Mouse (Mus musculus) ES-E14 (cell line): ENCODE results near the gene Atxn10. TPM values are rescaled to one million over a fixed set of nuclear protein-coding genes. Genes with fewer than 3 reads are reported as not detected.

ENCODE experiments used
- DNase-seq: peaks from one replicate; pipeline ENCODE4 v3.0.0-alpha.2; 2013; ENCODE audit warnings: low read depth, low spot score
- H3K27ac ChIP-seq: 2 replicates; pipeline ENCODE4 v1.5.1; 2012; ENCODE audit warnings: low read depth, mild to moderate bottlenecking, low read length, moderate library complexity, mixed read lengths; ENCODE audit not compliant: poor library complexity, insufficient read depth, severe bottlenecking
- H3K36me3 ChIP-seq: 2 replicates; pipeline ENCODE4 v1.6.1; 2012; ENCODE audit warnings: mild to moderate bottlenecking, low read length, moderate library complexity, mixed read lengths; ENCODE audit not compliant: control insufficient read depth, poor library complexity, insufficient read depth, severe bottlenecking
- H3K4me1 ChIP-seq, 2 experiments: fragments of 150-350 bp in 1 of 2; sonication (generic) in 1 of 2; 2 replicates each; pipeline ENCODE4 v1.6.1; 2012; ENCODE audit warnings: low read length in 2 of 2, mild to moderate bottlenecking in 1 of 2, mixed read lengths in 1 of 2; ENCODE audit not compliant: control insufficient read depth in 2 of 2, insufficient read depth in 2 of 2, poor library complexity in 1 of 2
- H3K4me3 ChIP-seq, 2 experiments: fragments of 150-350 bp in 1 of 2; sonication (generic) in 1 of 2; 2 replicates each; pipeline ENCODE4 v1.5.1; 2012; ENCODE audit warnings: low read length in 2 of 2, low read depth in 1 of 2, mild to moderate bottlenecking in 1 of 2, mixed read lengths in 1 of 2; ENCODE audit not compliant: insufficient read depth in 1 of 2, poor library complexity in 1 of 2, severe bottlenecking in 1 of 2
- H3K9ac ChIP-seq: 2 replicates; pipeline ENCODE4 v1.6.1; 2012; ENCODE audit warnings: low read depth, mild to moderate bottlenecking, low read length, mixed read lengths; ENCODE audit not compliant: poor library complexity, insufficient read depth, severe bottlenecking
- H3K9me3 ChIP-seq: fragments of 150-350 bp; sonication (generic); 2 replicates; pipeline ENCODE4 v1.6.1; 2012; ENCODE audit warnings: low read depth, mild to moderate bottlenecking, low read length; ENCODE audit not compliant: control insufficient read depth, insufficient read depth
- CHD2 ChIP-seq: IDR thresholded peaks from 2 replicates; pipeline ENCODE4 v1.6.1; 2014; ENCODE audit warnings: mild to moderate bottlenecking, low read depth, low read length, inconsistent platforms
- HCFC1 ChIP-seq: IDR thresholded peaks from 2 replicates; pipeline ENCODE4 v1.6.1; 2012; ENCODE audit warnings: low read length, inconsistent platforms, borderline replicate concordance; ENCODE audit not compliant: insufficient read depth
- MAFK ChIP-seq: IDR thresholded peaks from 2 replicates; pipeline ENCODE4 v1.6.1; 2014; ENCODE audit warnings: mild to moderate bottlenecking, low read depth, low read length, inconsistent platforms; ENCODE audit not compliant: insufficient read depth
- ZC3H11A ChIP-seq: IDR thresholded peaks from 2 replicates; pipeline ENCODE4 v1.6.1; 2012; ENCODE audit warnings: low read depth, mild to moderate bottlenecking, inconsistent platforms, low read length, borderline replicate concordance
- ZNF384 ChIP-seq: IDR thresholded peaks from 2 replicates; pipeline ENCODE4 v1.6.1; 2012; ENCODE audit warnings: low read depth, low read length, inconsistent platforms
- in situ Hi-C, 2 experiments: fragments of 600-800 bp; cut with MboI; formaldehyde crosslinking; loops; one replicate each; pipeline ENCODE4 v1.15.1; 2025; ENCODE audit warnings: low sequenced_read_pairs in 2 of 2, inconsistent platforms in 1 of 2; ENCODE audit not compliant: unreplicated experiment in 2 of 2
- total RNA-seq: library from RNA; depleted of rRNA; stranded (reverse); fragments of 300-350 nt; gene quantifications from 2 replicates; pipeline ENCODE4 v1.2.3, GENCODE M21; 2012

The Atxn10 gene
- total RNA-seq, 1 experiment = 195 TPM

GRCm38 (mm10) chr15:85357465-85358225 lies 21.6 kb downstream of the Atxn10 start:
- Histone ChIP-seq H3K4me3 (no peak overlapping the region), H3K9me3 (no peaks in the 10 kb centered on the region), H3K9ac (no peak overlapping the region), H3K36me3 (peaks cover 12% of the 10 kb centered on the region), H3K4me1 (peaks cover 2 to 5% of the 10 kb centered on the region in 2 experiments; a peak in 1 of 4 replicates), H3K27ac (no peak overlapping the region)
- no peak for TF ChIP-seq HCFC1
- no peak for TF ChIP-seq CHD2
- TF ChIP-seq MAFK = no peak
- no peak for TF ChIP-seq ZNF384
- TF ChIP-seq ZC3H11A = no peak
- no peak for DNase-seq
- in situ Hi-C loops = no loop called here

GRCm38 (mm10) chr15:85359483-85359882 lies 23.4 kb downstream of the Atxn10 start:
- in situ Hi-C loops = no loop called here
- no peak for DNase-seq
- no peak overlapping the region for H3K9ac ChIP-seq
- peaks cover 15% of the 10 kb centered on the region for H3K36me3 ChIP-seq
- TF ChIP-seq ZNF384 (no peak), CHD2 (no peak), MAFK (no peak), ZC3H11A (no peak), HCFC1 (no peak)
- H3K9me3 ChIP-seq = no peaks in the 10 kb centered on the region
- H3K4me1 ChIP-seq = 0 out of 4 replicates have a peak, but pooled peaks cover 2% of the 10 kb centered on the region in 2 experiments
- H3K4me3 ChIP-seq = no peak overlapping the region
- H3K27ac ChIP-seq = no peak overlapping the region

- peaks cover 18% of the 10 kb centered on the region for H3K36me3 ChIP-seq
- 0 out of 4 replicates have a peak, but pooled peaks cover 2% of the 10 kb centered on the region in 2 experiments for H3K4me1 ChIP-seq
- no peak for DNase-seq
- H3K9ac ChIP-seq = no peak overlapping the region
- TF ChIP-seq ZNF384 (no peak), CHD2 (no peak), ZC3H11A (no peak), HCFC1 (no peak), MAFK (no peak)
- no peaks in the 10 kb centered on the region for H3K9me3 ChIP-seq
- H3K4me3 ChIP-seq = no peak overlapping the region
- in situ Hi-C loops = no loop called here
- H3K27ac ChIP-seq = no peak overlapping the region
Measured at GRCm38 (mm10) chr15:85359901-85360300, 23.9 kb downstream of the Atxn10 start.

GRCm38 (mm10) chr15:85364366-85364765 lies 28.3 kb downstream of the Atxn10 start:
- no peak for DNase-seq
- H3K4me1 ChIP-seq = no peaks in the 10 kb centered on the region
- in situ Hi-C loops = no loop called here
- H3K9ac ChIP-seq = no peak overlapping the region
- H3K27ac ChIP-seq = no peak overlapping the region
- H3K4me3 ChIP-seq = no peak overlapping the region
- TF ChIP-seq ZC3H11A = no peak
- TF ChIP-seq CHD2 = no peak
- peaks cover 30% of the 10 kb centered on the region for H3K36me3 ChIP-seq
- H3K9me3 ChIP-seq = no peaks in the 10 kb centered on the region

GRCm38 (mm10) chr15:85366938-85367337 lies 30.9 kb downstream of the Atxn10 start:
- Histone ChIP-seq H3K9me3 (no peaks in the 10 kb centered on the region), H3K9ac (no peak overlapping the region), H3K4me1 (no peaks in the 10 kb centered on the region), H3K36me3 (peaks cover 21% of the 10 kb centered on the region), H3K4me3 (no peak overlapping the region), H3K27ac (no peak overlapping the region)
- no peak for TF ChIP-seq HCFC1
- no peak for TF ChIP-seq CHD2
- TF ChIP-seq ZC3H11A = no peak
- no peak for DNase-seq
- in situ Hi-C loops = no loop called here
